Mouse (Mus musculus) liver, adult 2 months (tissue): ENCODE results near the gene Treml4. TPM values are rescaled to one million over a fixed set of nuclear protein-coding genes. Genes with fewer than 3 reads are reported as not detected.

ENCODE experiments used
- DNase-seq: peaks from one replicate; pipeline ENCODE4 v3.0.0-alpha.2; 2011; ENCODE audit warnings: low read depth, low spot score; ENCODE audit errors: extremely low read depth
- H3K27ac ChIP-seq: fragments of 200-500 bp; replicated peaks from 2 replicates; pipeline ENCODE4 v1.5.1; 2012; ENCODE audit warnings: low read depth, mild to moderate bottlenecking, control low read depth, inconsistent platforms, low read length; ENCODE audit not compliant: insufficient read depth
- H3K27me3 ChIP-seq: fragments of 200-500 bp; 2 replicates; pipeline ENCODE4 v1.6.1; 2012; ENCODE audit warnings: mild to moderate bottlenecking, moderate library complexity, low read length, inconsistent platforms; ENCODE audit not compliant: control insufficient read depth, insufficient read depth
- H3K36me3 ChIP-seq: fragments of 200-500 bp; 2 replicates; pipeline ENCODE4 v1.6.1; 2012; ENCODE audit warnings: low read length, inconsistent platforms; ENCODE audit not compliant: control insufficient read depth, insufficient read depth
- H3K4me1 ChIP-seq: fragments of 200-500 bp; 2 replicates; pipeline ENCODE4 v1.6.1; 2011; ENCODE audit warnings: low read length; ENCODE audit not compliant: control insufficient read depth, insufficient read depth
- H3K4me3 ChIP-seq: fragments of 200-500 bp; 2 replicates; pipeline ENCODE4 v1.5.1; 2011; ENCODE audit warnings: low read depth, mild to moderate bottlenecking, control low read depth, low read length, moderate library complexity; ENCODE audit not compliant: insufficient read depth
- H3K79me2 ChIP-seq: fragments of 200-500 bp; 2 replicates; pipeline ENCODE4 v1.6.1; 2012; ENCODE audit warnings: inconsistent platforms, mild to moderate bottlenecking, low read length, moderate library complexity; ENCODE audit not compliant: control insufficient read depth, insufficient read depth
- H3K9ac ChIP-seq: fragments of 200-500 bp; 2 replicates; pipeline ENCODE4 v1.6.1; 2012; ENCODE audit warnings: low read depth, mild to moderate bottlenecking, control low read depth, inconsistent platforms, low read length
- CTCF ChIP-seq: fragments of 200-500 bp; IDR thresholded peaks from 2 replicates; pipeline ENCODE4 v1.5.1; 2011; ENCODE audit warnings: low read depth, low read length, control low read depth
- POLR2A ChIP-seq: fragments of 200-500 bp; IDR thresholded peaks from 2 replicates; pipeline ENCODE4 v1.6.1; 2011; ENCODE audit warnings: low read length, control low read depth; ENCODE audit not compliant: insufficient read depth; ENCODE audit errors: extremely low read depth
- WGBS: fragments of 180-500 bp; shearing (Covaris S2); methylation state at CpG from one replicate; pipeline ENCODE4 v1.1.7; 2018; 5-methylcytosine and 5-hydroxymethylcytosine counted together
- polyA plus RNA-seq: library from polyadenylated mRNA; depleted of rRNA; stranded (reverse); fragments of >200 nt; gene quantifications from 2 replicates; pipeline ENCODE4 v1.2.3, GENCODE M21; 2012
- total RNA-seq: library from RNA; depleted of rRNA; stranded (reverse); fragments of >200 nt; gene quantifications from 2 replicates; pipeline ENCODE4 v1.2.3, GENCODE M21; 2014

The Treml4 gene
- total and polyA plus RNA-seq, 2 experiments, result 4.2 to 4.6 TPM

DNA sequence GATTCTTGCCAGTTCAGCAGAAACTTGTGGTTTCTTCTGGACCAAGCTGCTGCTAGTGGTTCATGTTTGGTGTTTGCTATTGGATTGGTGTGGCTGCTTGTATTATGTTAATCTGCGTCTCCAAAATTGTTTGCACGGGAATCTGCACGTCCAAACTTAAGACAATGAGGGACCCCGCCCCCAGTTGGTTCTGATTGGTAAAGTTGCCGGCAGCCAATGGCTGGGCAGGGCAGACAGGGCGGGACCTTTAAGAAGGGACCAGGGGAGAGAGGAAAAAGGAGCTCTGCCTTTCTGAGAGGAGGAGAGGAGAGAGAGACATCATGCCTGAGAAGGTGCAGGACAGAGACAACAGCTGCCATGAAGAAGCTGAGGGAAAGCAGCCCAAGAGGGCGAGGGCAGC is 11.6 kb downstream of the Treml4 start:
- WGBS, result 58% methylated on average over 7 of the region's 7 CpGs
- no peak for DNase-seq
- no peak overlapping the region for H3K27ac ChIP-seq
- no peaks in the 10 kb centered on the region for H3K36me3 ChIP-seq
- TF ChIP-seq POLR2A (no peak), CTCF (no peak)
- no peak overlapping the region for H3K4me3 ChIP-seq
- no peaks in the 10 kb centered on the region; the same call in 1 of the 2 replicates for H3K27me3 ChIP-seq
- H3K4me1 ChIP-seq, result no peaks in the 10 kb centered on the region
- H3K9ac ChIP-seq, result no peak overlapping the region
- no peaks in the 10 kb centered on the region for H3K79me2 ChIP-seq

GRCm38 (mm10) chr17:48278381-48278780 is 14.3 kb downstream of the Treml4 start:
- peaks cover 3% of the 10 kb centered on the region; the same call in 1 of the 2 replicates for H3K27me3 ChIP-seq
- H3K79me2 ChIP-seq, result no peaks in the 10 kb centered on the region
- H3K4me3 ChIP-seq, result no peak overlapping the region
- H3K9ac ChIP-seq, result no peak overlapping the region
- DNase-seq, result no peak
- no peaks in the 10 kb centered on the region for H3K36me3 ChIP-seq
- H3K4me1 ChIP-seq, result no peaks in the 10 kb centered on the region
- no peak overlapping the region for H3K27ac ChIP-seq
- TF ChIP-seq CTCF (no peak), POLR2A (no peak)

GRCm38 (mm10) chr17:48279002-48279401 is 14.9 kb downstream of the Treml4 start:
- Histone ChIP-seq H3K27ac (no peak overlapping the region), H3K79me2 (no peaks in the 10 kb centered on the region), H3K36me3 (no peaks in the 10 kb centered on the region), H3K4me3 (no peak overlapping the region), H3K9ac (no peak overlapping the region), H3K4me1 (no peaks in the 10 kb centered on the region), H3K27me3 (peaks cover 3% of the 10 kb centered on the region; the same call in 1 of the 2 replicates)
- no peak for DNase-seq
- TF ChIP-seq CTCF (no peak), POLR2A (no peak)
- WGBS, result 78% methylated on average over 4 of the region's 4 CpGs

- Histone ChIP-seq H3K27me3 (peaks cover 3% of the 10 kb centered on the region; the same call in 1 of the 2 replicates), H3K4me3 (no peak overlapping the region), H3K27ac (no peak overlapping the region), H3K9ac (no peak overlapping the region), H3K36me3 (no peaks in the 10 kb centered on the region), H3K4me1 (no peaks in the 10 kb centered on the region), H3K79me2 (no peaks in the 10 kb centered on the region)
- TF ChIP-seq CTCF (no peak), POLR2A (no peak)
- no peak for DNase-seq
- 37% methylated on average over 18 of the region's 18 CpGs for WGBS
These were observed 17.0 kb downstream of the Treml4 start for GRCm38 (mm10) chr17:48280943-48281738.

GRCm38 (mm10) chr17:48281739-48282085 is 17.6 kb downstream of the Treml4 start:
- H3K4me3 ChIP-seq, result no peak overlapping the region
- no peak overlapping the region for H3K9ac ChIP-seq
- WGBS, result 12% methylated on average over 3 of the region's 3 CpGs
- no peaks in the 10 kb centered on the region for H3K4me1 ChIP-seq
- H3K27me3 ChIP-seq, result peaks cover 3% of the 10 kb centered on the region; the same call in 1 of the 2 replicates
- no peak overlapping the region for H3K27ac ChIP-seq
- TF ChIP-seq POLR2A (no peak), CTCF (no peak)
- H3K79me2 ChIP-seq, result no peaks in the 10 kb centered on the region
- no peaks in the 10 kb centered on the region for H3K36me3 ChIP-seq
- no peak for DNase-seq

DNA sequence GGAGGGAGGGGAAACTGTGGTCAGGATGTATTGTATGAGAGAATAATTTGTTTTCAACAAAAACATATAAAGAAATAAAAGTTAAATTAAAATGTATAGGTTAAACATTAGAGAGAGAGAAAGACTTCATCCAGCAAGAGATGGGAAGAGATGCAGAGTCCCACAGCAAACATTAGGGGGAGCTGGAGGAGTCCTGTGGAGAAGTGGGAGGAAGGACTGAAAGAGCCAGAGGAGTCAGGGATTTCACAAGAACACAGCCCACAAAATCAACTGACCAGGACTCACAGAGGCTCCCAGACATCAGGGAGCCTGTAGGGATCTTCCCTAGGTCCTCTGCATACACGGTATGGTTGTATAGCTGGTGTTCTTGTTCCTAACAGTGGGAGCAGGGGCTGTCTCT is 22.7 kb downstream of the Treml4 start:
- DNase-seq, result peak; percentile 20
- Histone ChIP-seq H3K36me3 (no peaks in the 10 kb centered on the region), H3K4me1 (no peaks in the 10 kb centered on the region), H3K9ac (no peak overlapping the region), H3K79me2 (no peaks in the 10 kb centered on the region), H3K4me3 (no peak overlapping the region), H3K27me3 (no peaks in the 10 kb centered on the region), H3K27ac (no peak overlapping the region)
- TF ChIP-seq POLR2A (no peak), CTCF (no peak)
- 52% methylated on average over 1 of the region's 1 CpGs for WGBS
